Mouse (Mus musculus) lung, embryonic 14.5 days (tissue): ENCODE data around the gene B4galnt1. TPM values are rescaled to one million over a fixed set of nuclear protein-coding genes. Genes with fewer than 3 reads are reported as not detected.

Experiments used
- ATAC-seq: fragments of 200-750 bp; cut with Nextera tagmentation; 2 replicates; pipeline ENCODE4 v1.8.0; 2017; ENCODE audit warnings: mild to moderate bottlenecking, moderate TSS enrichment, moderate library complexity; ENCODE audit not compliant: insufficient read depth
- DNase-seq: peaks from one replicate; pipeline ENCODE4 v3.0.0-alpha.2; 2015
- H3K27ac ChIP-seq: fragments of 300-500 bp; sonication (generic); 2 replicates; pipeline ENCODE4 v1.5.1; 2014; ENCODE audit warnings: low read depth, mild to moderate bottlenecking, moderate library complexity
- H3K27me3 ChIP-seq: fragments of 300-500 bp; sonication (generic); 2 replicates; pipeline ENCODE4 v1.6.1; 2014; ENCODE audit warnings: low read length, control low read depth; ENCODE audit not compliant: insufficient read depth
- H3K36me3 ChIP-seq: fragments of 300-500 bp; sonication (generic); 2 replicates; pipeline ENCODE4 v1.6.1; 2014; ENCODE audit warnings: control low read depth; ENCODE audit not compliant: insufficient read depth
- H3K4me1 ChIP-seq: fragments of 300-500 bp; sonication (generic); 2 replicates; pipeline ENCODE4 v1.6.1; 2014; ENCODE audit warnings: antibody characterized with exemption, control low read depth; ENCODE audit not compliant: insufficient read depth
- H3K4me2 ChIP-seq: fragments of 300-500 bp; sonication (generic); 2 replicates; pipeline ENCODE4 v1.6.1; 2014; ENCODE audit warnings: mild to moderate bottlenecking
- H3K4me3 ChIP-seq: fragments of 300-500 bp; sonication (generic); 2 replicates; pipeline ENCODE4 v1.5.1; 2014; ENCODE audit warnings: low read depth, low read length
- H3K9ac ChIP-seq: fragments of 300-500 bp; sonication (generic); 2 replicates; pipeline ENCODE4 v1.6.1; 2014
- H3K9me3 ChIP-seq: fragments of 300-500 bp; sonication (generic); 2 replicates; pipeline ENCODE4 v1.6.1; 2016; ENCODE audit warnings: low read depth, low read length, control low read depth
- CTCF ChIP-seq: IDR thresholded peaks from 2 replicates; pipeline ENCODE4 v1.5.1; 2016; ENCODE audit warnings: antibody characterized with exemption, low read depth
- WGBS: fragments of 180-500 bp; shearing (Covaris S2); extraction: QIAGEN DNeasy Blood & Tissue Kit; methylation state at CpG from one replicate; pipeline ENCODE4 v1.1.7; 2014; 5-methylcytosine and 5-hydroxymethylcytosine counted together
- polyA plus RNA-seq: library from polyadenylated mRNA; unstranded; fragments of >200 nt; fragmentation: Nextera tagmentation; extraction: Ambion mirVana; gene quantifications from 2 replicates; pipeline ENCODE4 v1.2.1, GENCODE M21; 2014

Gene B4galnt1
- polyA plus RNA-seq, 1 experiment from 2014 or later, result 2.9 TPM

DNA sequence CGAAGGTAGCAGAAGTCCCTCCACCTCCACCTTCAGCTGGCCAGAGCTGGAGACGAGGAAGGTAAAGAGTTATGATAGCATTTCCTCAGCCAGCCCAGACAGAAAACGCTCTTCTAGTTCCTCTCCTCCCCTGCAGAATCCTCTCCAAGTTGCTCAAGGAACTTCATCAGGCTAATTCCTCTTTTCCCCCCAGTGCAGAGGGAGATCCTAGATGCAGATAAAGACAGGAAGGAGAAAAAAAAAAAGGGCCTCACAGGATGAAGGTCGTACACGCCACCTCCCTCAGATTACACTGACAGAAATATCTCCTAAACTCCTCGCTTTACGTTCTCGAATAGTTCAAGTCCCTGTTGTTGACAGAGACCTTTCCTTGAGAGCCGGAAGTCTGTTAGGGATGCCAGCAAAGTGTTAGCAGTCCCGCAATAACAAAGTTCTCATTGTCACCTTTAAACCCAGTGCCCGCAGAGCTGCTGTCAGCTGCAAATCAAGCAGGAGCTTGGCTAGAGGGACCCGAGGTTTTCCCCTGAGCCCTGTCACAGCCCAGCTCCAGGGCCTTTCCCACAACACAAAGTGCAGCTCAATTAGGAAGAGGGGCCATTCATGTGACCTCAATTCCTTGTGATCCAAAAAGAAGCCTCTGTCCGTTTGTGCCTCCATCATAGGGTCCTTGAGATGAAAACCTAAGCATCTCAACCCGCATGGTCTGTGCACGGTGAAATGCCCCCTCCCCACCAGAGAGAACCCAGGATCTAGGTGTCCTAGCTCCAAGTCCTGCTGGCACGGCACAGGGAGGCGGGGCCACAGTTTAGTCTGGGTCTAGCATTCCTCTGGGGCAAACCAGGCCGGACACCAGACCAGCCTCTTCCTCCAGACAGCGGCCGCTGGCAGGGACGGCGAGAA, 29.7 kb downstream of the B4galnt1 start:
- TF ChIP-seq CTCF, result no peak

GRCm38 (mm10) chr10:127195328-127196129, 30.5 kb downstream of the B4galnt1 start, which contains the start of gene Dtx3:
TSS of gene Dtx3 (minus strand) at chr10:127195728.
- peaks cover 44% of the 10 kb centered on the region for H3K36me3 ChIP-seq
- H3K4me1 ChIP-seq, result peaks cover 12% of the 10 kb centered on the region
- H3K4me2 ChIP-seq, result peak within 1 kb of the TSS; percentile 80
- ATAC-seq (peak; percentile 51), DNase-seq (peak; percentile 57)
- H3K9ac ChIP-seq, result peak within 1 kb of the TSS; percentile 92
- no peaks in the 10 kb centered on the region for H3K9me3 ChIP-seq
- peak within 1 kb of the TSS; percentile 96 for H3K27ac ChIP-seq
- H3K4me3 ChIP-seq, result peak within 1 kb of the TSS; percentile 87
- WGBS, result under 1% methylated on average over 36 of the region's 47 CpGs
- TF ChIP-seq CTCF, result no peak
- no peaks in the 10 kb centered on the region for H3K27me3 ChIP-seq

More for the DNA sequence above, 29.7 kb downstream of the B4galnt1 start:
- DNase-seq (peak; percentile 71), ATAC-seq (peak; percentile 48)
- Histone ChIP-seq H3K4me1 (peaks cover 19% of the 10 kb centered on the region), H3K27ac (peak overlapping the region; percentile 96), H3K36me3 (peaks cover 42% of the 10 kb centered on the region), H3K4me2 (peak overlapping the region; percentile 80), H3K9me3 (no peaks in the 10 kb centered on the region), H3K9ac (peak overlapping the region; percentile 92), H3K4me3 (peak overlapping the region; percentile 87), H3K27me3 (no peaks in the 10 kb centered on the region)
- 5% methylated on average over 22 of the region's 22 CpGs for WGBS

DNA sequence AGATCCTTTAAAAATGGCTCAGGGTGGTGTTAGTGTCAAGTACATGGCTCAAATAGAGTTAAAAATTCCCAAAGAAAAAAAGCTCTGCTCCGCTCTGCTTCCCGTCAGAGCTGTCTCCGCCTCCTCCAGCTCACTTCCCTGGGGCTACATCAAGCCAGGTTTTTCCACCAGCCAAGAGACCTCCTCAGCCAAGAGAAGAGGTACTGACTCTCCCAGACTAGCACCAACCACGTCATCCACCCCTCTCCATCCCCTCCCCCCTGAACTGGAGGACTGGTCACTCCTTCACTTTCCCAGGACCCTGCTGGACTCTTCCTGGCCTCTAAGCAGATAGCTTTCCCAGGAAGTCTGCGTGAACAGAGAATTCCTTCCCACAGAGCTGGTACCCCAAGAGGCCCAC, 31.4 kb downstream of the B4galnt1 start:
- Histone ChIP-seq H3K36me3 (peaks cover 36% of the 10 kb centered on the region), H3K9me3 (no peaks in the 10 kb centered on the region), H3K9ac (peak overlapping the region; percentile 92), H3K27ac (peak overlapping the region; percentile 96), H3K27me3 (no peaks in the 10 kb centered on the region), H3K4me3 (peak overlapping the region; percentile 87), H3K4me2 (peak overlapping the region; percentile 80), H3K4me1 (peaks cover 6% of the 10 kb centered on the region; the same call in 1 of the 2 replicates)
- DNase-seq (peak; percentile 83), ATAC-seq (peak; percentile 82)
- WGBS, result 4% methylated on average over 5 of the region's 5 CpGs
- no peak for TF ChIP-seq CTCF

- no peak overlapping the region for H3K9ac ChIP-seq
- H3K4me3 ChIP-seq, result no peak overlapping the region
- DNase-seq, result no peak
- 86% methylated on average over 8 of the region's 8 CpGs for WGBS
- peaks cover 36% of the 10 kb centered on the region for H3K36me3 ChIP-seq
- no peak overlapping the region for H3K4me2 ChIP-seq
- no peaks in the 10 kb centered on the region for H3K9me3 ChIP-seq
- no peaks in the 10 kb centered on the region for H3K27me3 ChIP-seq
- H3K27ac ChIP-seq, result peak overlapping the region; percentile 43; the same call in 1 of the 2 replicates
- H3K4me1 ChIP-seq, result peaks cover 6% of the 10 kb centered on the region; the same call in 1 of the 2 replicates
- ATAC-seq, result no peak
- TF ChIP-seq CTCF, result no peak
Measured at GRCm38 (mm10) chr10:127197104-127197503, 32.1 kb downstream of the B4galnt1 start.

- Histone ChIP-seq H3K4me3 (no peak overlapping the region), H3K27ac (no peak overlapping the region), H3K4me1 (peaks cover 6% of the 10 kb centered on the region; the same call in 1 of the 2 replicates), H3K27me3 (no peaks in the 10 kb centered on the region), H3K36me3 (peaks cover 37% of the 10 kb centered on the region), H3K4me2 (no peak overlapping the region), H3K9me3 (no peaks in the 10 kb centered on the region), H3K9ac (no peak overlapping the region)
- whole genome bisulfite sequencing, result 85% methylated on average over 11 of the region's 11 CpGs
- DNase-seq, result no peak
- ATAC-seq, result no peak
- no peak for TF ChIP-seq CTCF
Measured at GRCm38 (mm10) chr10:127197505-127198110, 32.6 kb downstream of the B4galnt1 start.

- H3K9ac ChIP-seq, result no peak overlapping the region
- H3K4me2 ChIP-seq, result no peak overlapping the region
- H3K36me3 ChIP-seq, result peaks cover 36% of the 10 kb centered on the region
- ATAC-seq (no peak), DNase-seq (no peak)
- no peak overlapping the region for H3K27ac ChIP-seq
- no peaks in the 10 kb centered on the region for H3K27me3 ChIP-seq
- no peak overlapping the region for H3K4me3 ChIP-seq
- TF ChIP-seq CTCF, result no peak
- H3K9me3 ChIP-seq, result no peaks in the 10 kb centered on the region
- 35% methylated on average over 2 of the region's 2 CpGs for WGBS
- peaks cover 6% of the 10 kb centered on the region; the same call in 1 of the 2 replicates for H3K4me1 ChIP-seq
Measured at GRCm38 (mm10) chr10:127198492-127198891, 33.5 kb downstream of the B4galnt1 start.
